Mouse (Mus musculus) cerebellum, adult 2 months (tissue): ENCODE results near the gene Gas7. TPM values are rescaled to one million over a fixed set of nuclear protein-coding genes. Genes with fewer than 3 reads are reported as not detected.

Experiments
- DNase-seq, 2 experiments: peaks; one replicate each; pipeline ENCODE4 v3.0.0; 2021
- H3K27ac ChIP-seq: fragments of 200-500 bp; 2 replicates; pipeline ENCODE4 v1.5.1; 2012; ENCODE audit warnings: low read length, control low read depth, inconsistent platforms; ENCODE audit not compliant: insufficient read depth
- H3K27me3 ChIP-seq: fragments of 200-500 bp; 2 replicates; pipeline ENCODE4 v1.6.1; 2012; ENCODE audit warnings: inconsistent platforms, mild to moderate bottlenecking, low read length, moderate library complexity; ENCODE audit not compliant: control insufficient read depth, insufficient read depth
- H3K4me1 ChIP-seq: fragments of 200-500 bp; 2 replicates; pipeline ENCODE4 v1.6.1; 2011; ENCODE audit warnings: low read length; ENCODE audit not compliant: control insufficient read depth, insufficient read depth
- H3K4me3 ChIP-seq: fragments of 200-500 bp; replicated peaks from 2 replicates; pipeline ENCODE3; 2011; ENCODE audit warnings: mild to moderate bottlenecking, low read depth, low read length, control low read depth; ENCODE audit not compliant: insufficient read depth
- CTCF ChIP-seq: fragments of 200-500 bp; IDR thresholded peaks from 2 replicates; pipeline ENCODE4 v1.5.1; 2011; ENCODE audit warnings: low read depth, mild to moderate bottlenecking, control low read depth, low read length, moderate library complexity, borderline replicate concordance; ENCODE audit not compliant: insufficient read depth
- POLR2A ChIP-seq: fragments of 200-500 bp; IDR thresholded peaks from 2 replicates; pipeline ENCODE4 v1.6.1; 2011; ENCODE audit warnings: low read length, control low read depth, borderline replicate concordance; ENCODE audit not compliant: insufficient read depth
- WGBS: fragments of 180-500 bp; shearing (Covaris S2); methylation state at CpG from one replicate; pipeline ENCODE4 v1.1.7; 2018; 5-methylcytosine and 5-hydroxymethylcytosine counted together
- polyA plus RNA-seq: library from polyadenylated mRNA; depleted of rRNA; stranded (reverse); fragments of >200 nt; gene quantifications from 2 replicates; pipeline ENCODE4 v1.2.3, GENCODE M21; 2012

Gene Gas7
- polyA plus RNA-seq, 1 experiment: 182 TPM

- Histone ChIP-seq H3K27ac (no peak overlapping the region), H3K27me3 (no peaks in the 10 kb centered on the region)
- peak in 1 of 2 experiments; percentile 37 for DNase-seq
Measured at GRCm38 (mm10) chr11:67586231-67586994, 131.2 kb downstream of the Gas7 start.

GRCm38 (mm10) chr11:67588196-67588827 lies 133.1 kb downstream of the Gas7 start:
- Histone ChIP-seq H3K27me3 (no peaks in the 10 kb centered on the region), H3K27ac (no peak overlapping the region), H3K4me1 (0 out of 2 replicates have a peak, but pooled peaks cover 3% of the 10 kb centered on the region), H3K4me3 (no peak overlapping the region)
- DNase-seq: no peak
- WGBS: 76% methylated on average over 8 of the region's 8 CpGs
- TF ChIP-seq CTCF (no peak), POLR2A (no peak)

More at GRCm38 (mm10) chr11:67586231-67586994, 131.2 kb downstream of the Gas7 start:
- H3K4me3 ChIP-seq: no peak overlapping the region
- 49% methylated on average over 3 of the region's 3 CpGs for WGBS
- 0 out of 2 replicates have a peak, but pooled peaks cover 3% of the 10 kb centered on the region for H3K4me1 ChIP-seq
- TF ChIP-seq CTCF (no peak), POLR2A (no peak)

GRCm38 (mm10) chr11:67588828-67589314 lies 133.6 kb downstream of the Gas7 start:
- peak; percentile 26 to 47 for DNase-seq
- Histone ChIP-seq H3K4me3 (no peak overlapping the region), H3K4me1 (0 out of 2 replicates have a peak, but pooled peaks cover 3% of the 10 kb centered on the region), H3K27me3 (no peaks in the 10 kb centered on the region), H3K27ac (no peak overlapping the region)
- WGBS: 34% methylated on average over 9 of the region's 9 CpGs
- no peak for TF ChIP-seq POLR2A
- TF ChIP-seq CTCF: no peak

GRCm38 (mm10) chr11:67596233-67596632 lies 141.0 kb downstream of the Gas7 start:
- TF ChIP-seq POLR2A: no peak
- TF ChIP-seq CTCF: no peak
- WGBS: 7% methylated on average over 6 of the region's 6 CpGs
- no peak overlapping the region for H3K4me3 ChIP-seq
- DNase-seq: peak; percentile 45 to 65
- no peaks in the 10 kb centered on the region for H3K27me3 ChIP-seq
- no peak overlapping the region for H3K27ac ChIP-seq
- H3K4me1 ChIP-seq: peaks cover 26% of the 10 kb centered on the region

DNA sequence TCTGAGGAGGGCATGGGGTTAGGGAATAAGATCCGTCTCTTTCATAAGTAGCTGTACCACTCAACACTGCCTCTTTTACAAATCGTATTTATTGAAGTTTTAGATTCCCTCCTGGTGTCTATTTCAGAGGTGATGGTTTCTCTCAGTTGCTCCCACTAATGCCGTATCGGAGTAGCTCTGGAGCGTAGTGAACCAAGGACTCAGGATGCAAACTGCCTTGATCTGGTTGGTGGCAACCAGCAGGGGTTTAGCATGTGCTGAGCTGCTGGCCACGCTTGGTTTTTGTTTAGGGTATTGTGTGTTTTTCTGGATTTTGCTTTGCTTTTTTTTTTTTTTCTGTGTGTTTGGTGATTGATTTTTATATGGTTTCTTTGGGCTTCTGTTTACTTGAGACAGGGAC lies 141.6 kb downstream of the Gas7 start:
- DNase-seq: no peak
- Histone ChIP-seq H3K4me3 (no peak overlapping the region), H3K4me1 (peaks cover 30% of the 10 kb centered on the region), H3K27me3 (no peaks in the 10 kb centered on the region), H3K27ac (no peak overlapping the region)
- no peak for TF ChIP-seq POLR2A
- no peak for TF ChIP-seq CTCF
- WGBS: 67% methylated on average over 6 of the region's 6 CpGs

- DNase-seq: no peak
- TF ChIP-seq POLR2A (no peak), CTCF (no peak)
Measured at GRCm38 (mm10) chr11:67597388-67597787, 142.2 kb downstream of the Gas7 start.

DNA sequence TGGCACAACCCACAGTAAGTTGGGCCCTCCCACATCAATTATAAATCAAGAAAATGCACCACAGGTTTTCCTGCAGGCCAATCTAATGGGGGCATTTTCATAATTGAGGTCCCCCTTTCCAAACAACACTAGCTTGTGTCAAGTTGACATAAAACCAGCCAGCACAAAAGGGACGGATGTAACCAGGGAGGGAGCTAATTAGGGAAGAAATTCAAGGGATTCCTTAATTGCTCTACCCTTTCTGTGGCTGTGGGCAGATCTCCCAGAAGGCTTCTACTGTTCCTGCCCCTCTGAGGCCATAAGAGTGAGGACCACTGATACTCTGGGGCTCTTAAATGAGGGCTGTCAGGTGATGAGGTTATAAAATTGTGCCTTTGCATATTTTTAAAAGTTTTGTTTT lies 143.9 kb downstream of the Gas7 start:
- no peak for DNase-seq
- no peak overlapping the region for H3K4me3 ChIP-seq
- H3K27ac ChIP-seq: no peak overlapping the region

More at GRCm38 (mm10) chr11:67597388-67597787, 142.2 kb downstream of the Gas7 start:
- Histone ChIP-seq H3K27me3 (no peaks in the 10 kb centered on the region), H3K4me3 (no peak overlapping the region), H3K4me1 (peaks cover 32% of the 10 kb centered on the region), H3K27ac (no peak overlapping the region)
- WGBS: 62% methylated on average over 7 of the region's 7 CpGs

More for the DNA sequence above, 143.9 kb downstream of the Gas7 start:
- peaks cover 37% of the 10 kb centered on the region for H3K4me1 ChIP-seq
- 59% methylated on average over 1 of the region's 1 CpGs for WGBS
- H3K27me3 ChIP-seq: no peaks in the 10 kb centered on the region
- TF ChIP-seq CTCF (no peak), POLR2A (no peak)
